8 mouse cellular contexts compared by ENCODE assay signal in genomic region chr5:125066479-125067471, GRCm38 (mm10).
DNase-seq lines count a peak whose midpoint lies in the region; ATAC-seq and TF ChIP-seq lines count a peak whose summit lies in the region.

No protein-coding gene starts in this region.

- no peak for TF ChIP-seq POLR2A in myocyte (IDR thresholded peaks at IDR 0.05; ENCODE audit: insufficient read length, low read depth)

- intact Hi-C loops in left cerebral cortex, postnatal 10 days (cut with DNase I): no loop called here

- 85% methylated on average over 13 of the region's 13 CpGs for WGBS in heart, embryonic 12.5 days

- no peak for ATAC-seq in heart, embryonic 12.5 days (ENCODE audit: insufficient number of reproducible peaks, low FRiP score)

- peak; percentile 97 for DNase-seq in heart, adult 11 months
- peak; percentile 88 for DNase-seq in adrenal gland, adult 2 months
- DNase-seq in embryo, embryonic 9.5 days (ENCODE audit: extremely low spot score): peak; percentile 72
- peak; percentile 90 for DNase-seq in heart, postnatal 4 days
- DNase-seq in left cerebral cortex, postnatal 10 days (ENCODE audit: extremely low spot score in 1 of 2, low spot score in 2 of 2): peak; percentile 62 to 75
- DNase-seq in splenic B cell, adult 2 months (ENCODE audit: low read depth, low spot score): peak; percentile 85

- peaks cover 58% of the 10 kb centered on the region for H3K4me1 ChIP-seq in heart, embryonic 12.5 days (replicated peaks)

- no peak overlapping the region for H3K4me3 ChIP-seq in heart, embryonic 12.5 days
- H3K4me3 ChIP-seq in myocyte: no peak overlapping the region

- no peak overlapping the region for H3K4me2 ChIP-seq in heart, embryonic 12.5 days
- no peak overlapping the region for H3K4me2 ChIP-seq in myocyte (ENCODE audit: low read depth)

- no peak overlapping the region for H3K27ac ChIP-seq in heart, embryonic 12.5 days (ENCODE audit: poor library complexity, severe bottlenecking)

- H3K9me3 ChIP-seq in heart, embryonic 12.5 days (replicated peaks): no peaks in the 10 kb centered on the region

- H3K27me3 ChIP-seq in heart, embryonic 12.5 days (replicated peaks): no peaks in the 10 kb centered on the region
- no peaks in the 10 kb centered on the region for H3K27me3 ChIP-seq in myocyte (ENCODE audit: control insufficient read depth, insufficient read depth, insufficient read length)
- H3K27me3 ChIP-seq in splenic B cell, adult 2 months (ENCODE audit: control insufficient read depth, insufficient read depth, low read length, poor library complexity, severe bottlenecking): no peaks in the 10 kb centered on the region

- H3K36me3 ChIP-seq in heart, embryonic 12.5 days: peaks cover 62% of the 10 kb centered on the region
- peaks cover 5% of the 10 kb centered on the region for H3K36me3 ChIP-seq in myocyte (ENCODE audit: control insufficient read depth, insufficient read depth)
- peaks cover 8% of the 10 kb centered on the region for H3K36me3 ChIP-seq in splenic B cell, adult 2 months (ENCODE audit: control insufficient read depth, insufficient read depth, low read length, poor library complexity, severe bottlenecking)

- H3K79me2 ChIP-seq in myocyte (ENCODE audit: control insufficient read depth, insufficient read depth): peaks cover 31% of the 10 kb centered on the region

- H3K9ac ChIP-seq in heart, embryonic 12.5 days: no peak overlapping the region

- H3ac ChIP-seq in myocyte (ENCODE audit: control insufficient read depth, insufficient read length): no peak overlapping the region

TF ChIP-seq in myocyte, 11 proteins besides CTCF, POLR2A, EP300 and RAD21:
- TF ChIP-seq MYOG (IDR thresholded peaks at IDR 0.05; ENCODE audit: control insufficient read depth in 1 of 3, insufficient read depth in 1 of 3, insufficient read length in 2 of 3, low read depth in 2 of 3) (peak; percentile 48 to 75 (median 70)), MYOD1 (IDR thresholded peaks at IDR 0.05; ENCODE audit: control insufficient read depth in 1 of 3, insufficient read length in 2 of 3, low read depth in 2 of 3) (peak; percentile 16 to 78 (median 53)), REST (IDR thresholded peaks at IDR 0.05; ENCODE audit: insufficient read depth, insufficient read length) (no peak), POLR2AphosphoS2 (IDR thresholded peaks at IDR 0.05; ENCODE audit: insufficient read length, low read depth) (no peak), TCF12 (IDR thresholded peaks at IDR 0.05; ENCODE audit: insufficient read depth, poor library complexity, severe bottlenecking) (peak; percentile 40), SRF (IDR thresholded peaks at IDR 0.05; ENCODE audit: control insufficient read depth, insufficient read length, low read depth) (no peak), TCF3 (IDR thresholded peaks at IDR 0.05; ENCODE audit: insufficient read length, low read depth) (no peak), MAX (IDR thresholded peaks at IDR 0.05; ENCODE audit: low read depth) (no peak), USF1 (IDR thresholded peaks at IDR 0.05; ENCODE audit: low read depth) (peak; percentile 16), CEBPB (IDR thresholded peaks at IDR 0.05; ENCODE audit: insufficient read depth, poor library complexity, severe bottlenecking) (no peak)
